Mouse (Mus musculus): ENCODE results near the gene Dnajc10. TPM values are rescaled to one million over a fixed set of nuclear protein-coding genes. Genes with fewer than 3 reads are reported as not detected.
A peak's percentile ranks its signal among the peaks of the same experiment; 100 is the strongest.

The Dnajc10 gene
- 98.1 and 111 TPM in 2 replicates for polyA plus RNA-seq (2014; fragmentation: Nextera tagmentation; extraction: Ambion mirVana)

DNA sequence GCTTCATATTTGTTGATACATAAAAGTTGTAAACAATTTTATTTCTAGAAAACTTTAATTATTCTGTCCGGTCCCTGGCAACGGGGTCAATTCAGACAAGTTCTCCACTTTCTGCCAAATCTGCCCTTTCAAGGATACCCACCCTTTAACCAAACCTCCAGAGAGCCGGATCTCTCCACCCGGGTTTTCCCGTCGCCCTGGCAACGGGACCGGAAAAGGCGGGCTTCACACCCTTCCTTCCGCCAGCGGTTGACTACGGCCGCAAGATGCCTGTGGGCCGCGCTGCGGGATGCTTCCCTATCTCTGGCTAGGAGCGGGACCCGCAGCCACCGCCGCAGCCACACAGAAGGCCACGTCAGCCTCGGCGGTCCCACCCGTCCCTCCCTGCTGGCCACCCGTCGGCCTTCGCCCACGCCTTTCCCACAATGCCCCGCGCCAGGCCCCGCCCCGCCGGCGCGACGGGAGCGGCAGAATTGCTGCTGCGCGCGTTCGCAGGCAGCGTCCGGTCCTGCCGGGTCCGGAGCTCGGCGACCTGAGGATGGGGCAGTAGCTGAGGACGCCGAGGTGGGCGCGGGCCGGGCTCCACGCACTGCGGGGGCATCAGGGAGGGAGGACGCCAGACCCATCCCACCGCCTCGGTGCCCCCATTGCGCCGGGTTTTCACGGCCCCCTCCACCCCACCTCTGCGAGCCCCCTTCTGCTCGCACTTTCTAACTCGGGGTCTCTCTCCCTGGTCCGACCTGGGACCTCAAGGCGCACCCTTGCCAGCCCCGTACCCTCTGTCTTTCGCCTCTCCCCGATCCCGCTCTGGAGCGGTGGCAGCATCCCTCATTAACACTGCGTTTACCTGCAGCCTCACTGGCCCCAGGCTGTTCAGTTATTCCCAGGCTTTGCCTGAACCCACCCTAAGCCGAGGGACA is at the start of gene Dnajc10:
Gene Dnajc10 (plus strand): TSS at position 225 of the 920 bp plus-strand sequence.
- Histone ChIP-seq H3K27ac (ENCODE audit: low read depth, low read length) (peak within 1 kb of the TSS; percentile 97), H3K4me3 (ENCODE audit: low read depth, low read length) (peak within 1 kb of the TSS; percentile 86), H3K9ac (ENCODE audit: low read length) (peak within 1 kb of the TSS; percentile 96), H3K9me3 (ENCODE audit: control insufficient read depth, low read length) (no peaks in the 10 kb centered on the region), H3K4me2 (peak within 1 kb of the TSS; percentile 56), H3K27me3 (ENCODE audit: control insufficient read depth, insufficient read depth, low read length) (no peaks in the 10 kb centered on the region), H3K36me3 (ENCODE audit: control insufficient read depth, insufficient read depth, low read length) (no peaks in the 10 kb centered on the region), H3K4me1 (ENCODE audit: control insufficient read depth, insufficient read depth, low read length) (peaks cover 7% of the 10 kb centered on the region)
- peak; percentile 99 for DNase-seq (ENCODE audit: low spot score, missing footprints)
- under 1% methylated on average over 72 of the region's 72 CpGs for WGBS
- peak; percentile 98 for ATAC-seq (ENCODE audit: low FRiP score)

GRCm38 (mm10) chr2:80266894-80267293 is 48.4 kb upstream of the Dnajc10 start:
- H3K9ac ChIP-seq (ENCODE audit: low read length) = no peak overlapping the region
- H3K4me2 ChIP-seq = peak overlapping the region; percentile 25; the same call in 1 of the 2 replicates
- no peak overlapping the region for H3K27ac ChIP-seq (ENCODE audit: low read depth, low read length)
- no peak overlapping the region for H3K4me3 ChIP-seq (ENCODE audit: low read depth, low read length)
- ATAC-seq (ENCODE audit: low FRiP score) = peak; percentile 63; the same call in 1 of the 2 replicates
- peak; percentile 96 for DNase-seq (ENCODE audit: low spot score, missing footprints)
- no peaks in the 10 kb centered on the region for H3K27me3 ChIP-seq (ENCODE audit: control insufficient read depth, insufficient read depth, low read length)
- H3K4me1 ChIP-seq (ENCODE audit: control insufficient read depth, insufficient read depth, low read length) = no peaks in the 10 kb centered on the region
- H3K9me3 ChIP-seq (ENCODE audit: control insufficient read depth, low read length) = no peaks in the 10 kb centered on the region
- 22% methylated on average over 11 of the region's 11 CpGs for WGBS
- H3K36me3 ChIP-seq (ENCODE audit: control insufficient read depth, insufficient read depth, low read length) = no peaks in the 10 kb centered on the region

GRCm38 (mm10) chr2:80268053-80268452 is 47.2 kb upstream of the Dnajc10 start:
- Histone ChIP-seq H3K27ac (ENCODE audit: low read depth, low read length) (no peak overlapping the region), H3K4me1 (ENCODE audit: control insufficient read depth, insufficient read depth, low read length) (no peaks in the 10 kb centered on the region), H3K4me2 (no peak overlapping the region), H3K9ac (ENCODE audit: low read length) (no peak overlapping the region), H3K36me3 (ENCODE audit: control insufficient read depth, insufficient read depth, low read length) (no peaks in the 10 kb centered on the region), H3K4me3 (ENCODE audit: low read depth, low read length) (no peak overlapping the region), H3K9me3 (ENCODE audit: control insufficient read depth, low read length) (no peaks in the 10 kb centered on the region), H3K27me3 (ENCODE audit: control insufficient read depth, insufficient read depth, low read length) (no peaks in the 10 kb centered on the region)
- peak; percentile 87 for DNase-seq (ENCODE audit: low spot score, missing footprints)
- 53% methylated on average over 4 of the region's 4 CpGs for WGBS
- ATAC-seq (ENCODE audit: low FRiP score) = peak; percentile 55; the same call in 1 of the 2 replicates

- 64% methylated on average over 1 of the region's 1 CpGs for WGBS
- H3K27ac ChIP-seq (ENCODE audit: low read depth, low read length) = no peak overlapping the region
- H3K9me3 ChIP-seq (ENCODE audit: control insufficient read depth, low read length) = no peaks in the 10 kb centered on the region
- H3K36me3 ChIP-seq (ENCODE audit: control insufficient read depth, insufficient read depth, low read length) = no peaks in the 10 kb centered on the region
- H3K4me3 ChIP-seq (ENCODE audit: low read depth, low read length) = no peak overlapping the region
- no peaks in the 10 kb centered on the region for H3K4me1 ChIP-seq (ENCODE audit: control insufficient read depth, insufficient read depth, low read length)
- H3K4me2 ChIP-seq = no peak overlapping the region
- no peaks in the 10 kb centered on the region for H3K27me3 ChIP-seq (ENCODE audit: control insufficient read depth, insufficient read depth, low read length)
- no peak overlapping the region for H3K9ac ChIP-seq (ENCODE audit: low read length)
- ATAC-seq (ENCODE audit: low FRiP score) = no peak
- DNase-seq (ENCODE audit: low spot score, missing footprints) = no peak
These were observed 43.8 kb upstream of the Dnajc10 start for GRCm38 (mm10) chr2:80271431-80271830.

DNA sequence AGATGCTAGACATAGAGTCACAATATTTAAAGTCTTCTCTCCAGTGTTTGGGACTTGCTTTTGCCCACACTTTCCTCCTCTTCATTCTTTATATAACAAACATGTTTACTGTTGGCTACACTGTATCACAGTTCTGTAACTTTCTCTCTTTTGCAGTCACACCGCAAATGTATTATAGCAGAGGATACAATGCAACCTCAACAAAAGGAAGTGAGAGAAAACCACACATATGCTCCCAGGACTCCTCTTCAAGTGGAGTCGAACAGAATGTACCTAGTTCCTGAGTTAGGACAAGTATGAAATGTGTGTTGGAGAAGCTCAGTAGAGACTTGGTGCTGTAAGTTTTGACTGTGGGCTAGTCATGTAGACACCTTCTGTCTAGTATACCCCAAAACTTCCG is 42.2 kb upstream of the Dnajc10 start:
- no peak overlapping the region for H3K4me3 ChIP-seq (ENCODE audit: low read depth, low read length)
- no peak overlapping the region for H3K4me2 ChIP-seq
- H3K27ac ChIP-seq (ENCODE audit: low read depth, low read length) = no peak overlapping the region
- 89% methylated on average over 3 of the region's 3 CpGs for WGBS
- H3K36me3 ChIP-seq (ENCODE audit: control insufficient read depth, insufficient read depth, low read length) = no peaks in the 10 kb centered on the region
- DNase-seq (ENCODE audit: low spot score, missing footprints) = no peak
- H3K9me3 ChIP-seq (ENCODE audit: control insufficient read depth, low read length) = no peaks in the 10 kb centered on the region
- ATAC-seq (ENCODE audit: low FRiP score) = no peak
- no peaks in the 10 kb centered on the region for H3K27me3 ChIP-seq (ENCODE audit: control insufficient read depth, insufficient read depth, low read length)
- no peaks in the 10 kb centered on the region for H3K4me1 ChIP-seq (ENCODE audit: control insufficient read depth, insufficient read depth, low read length)
- H3K9ac ChIP-seq (ENCODE audit: low read length) = no peak overlapping the region

DNA sequence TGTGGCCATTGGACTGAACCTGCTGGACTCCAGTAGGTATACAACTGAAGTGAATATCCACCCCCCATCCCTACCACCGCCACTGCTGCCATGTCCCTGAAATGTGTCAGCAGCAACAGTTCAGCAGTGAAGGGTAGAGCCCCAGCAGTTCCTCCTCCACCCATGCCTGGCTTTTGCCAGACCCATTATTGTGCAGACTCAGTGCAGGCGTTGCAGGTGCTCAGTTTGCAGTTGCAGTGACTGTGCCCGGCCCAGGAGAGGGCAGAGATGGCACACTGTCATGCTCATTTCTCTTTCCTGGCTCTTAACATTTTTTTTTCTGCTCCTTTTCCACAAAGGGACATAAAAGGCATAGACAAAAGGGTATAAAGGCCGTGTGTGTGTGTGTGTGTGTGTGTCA is 41.5 kb upstream of the Dnajc10 start:
- H3K9ac ChIP-seq (ENCODE audit: low read length) = no peak overlapping the region
- H3K4me1 ChIP-seq (ENCODE audit: control insufficient read depth, insufficient read depth, low read length) = no peaks in the 10 kb centered on the region
- H3K4me2 ChIP-seq = no peak overlapping the region
- H3K36me3 ChIP-seq (ENCODE audit: control insufficient read depth, insufficient read depth, low read length) = no peaks in the 10 kb centered on the region
- no peak overlapping the region for H3K4me3 ChIP-seq (ENCODE audit: low read depth, low read length)
- ATAC-seq (ENCODE audit: low FRiP score) (no peak), DNase-seq (ENCODE audit: low spot score, missing footprints) (no peak)
- no peaks in the 10 kb centered on the region for H3K27me3 ChIP-seq (ENCODE audit: control insufficient read depth, insufficient read depth, low read length)
- no peak overlapping the region for H3K27ac ChIP-seq (ENCODE audit: low read depth, low read length)
- no peaks in the 10 kb centered on the region for H3K9me3 ChIP-seq (ENCODE audit: control insufficient read depth, low read length)
- 81% methylated on average over 4 of the region's 4 CpGs for WGBS

DNA sequence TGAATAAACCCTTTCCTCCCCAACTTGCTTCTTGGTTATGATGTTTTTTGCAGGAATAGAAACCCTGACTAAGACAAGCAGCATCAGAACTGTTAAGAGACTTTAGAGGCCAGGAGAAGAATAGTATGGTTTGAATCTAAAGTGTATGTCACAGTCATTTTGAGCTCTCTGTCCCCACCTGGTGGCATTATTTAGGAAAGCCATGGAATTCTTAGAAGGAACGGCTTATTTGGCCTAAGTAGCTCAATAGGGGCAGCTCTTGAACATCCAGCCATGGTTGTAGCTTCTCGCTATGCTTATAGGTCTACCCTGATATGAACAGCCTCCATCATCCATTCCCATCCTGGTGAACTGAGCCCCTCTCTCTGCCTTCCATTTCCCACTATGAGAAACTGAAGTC is 40.1 kb upstream of the Dnajc10 start:
- peak; percentile 57; the same call in 1 of the 2 replicates for ATAC-seq (ENCODE audit: low FRiP score)
- Histone ChIP-seq H3K27me3 (ENCODE audit: control insufficient read depth, insufficient read depth, low read length) (no peaks in the 10 kb centered on the region), H3K9ac (ENCODE audit: low read length) (no peak overlapping the region), H3K4me1 (ENCODE audit: control insufficient read depth, insufficient read depth, low read length) (no peaks in the 10 kb centered on the region), H3K36me3 (ENCODE audit: control insufficient read depth, insufficient read depth, low read length) (no peaks in the 10 kb centered on the region), H3K4me2 (no peak overlapping the region), H3K27ac (ENCODE audit: low read depth, low read length) (no peak overlapping the region), H3K4me3 (ENCODE audit: low read depth, low read length) (no peak overlapping the region), H3K9me3 (ENCODE audit: control insufficient read depth, low read length) (no peaks in the 10 kb centered on the region)
- 50% methylated on average over 2 of the region's 2 CpGs for WGBS
- DNase-seq (ENCODE audit: low spot score, missing footprints) = peak; percentile 94

GRCm38 (mm10) chr2:80282214-80282613 is 33.1 kb upstream of the Dnajc10 start:
- Histone ChIP-seq H3K9me3 (ENCODE audit: control insufficient read depth, low read length) (no peaks in the 10 kb centered on the region), H3K4me3 (ENCODE audit: low read depth, low read length) (no peak overlapping the region), H3K4me2 (no peak overlapping the region), H3K27ac (ENCODE audit: low read depth, low read length) (no peak overlapping the region), H3K4me1 (ENCODE audit: control insufficient read depth, insufficient read depth, low read length) (no peaks in the 10 kb centered on the region), H3K36me3 (ENCODE audit: control insufficient read depth, insufficient read depth, low read length) (no peaks in the 10 kb centered on the region), H3K27me3 (ENCODE audit: control insufficient read depth, insufficient read depth, low read length) (no peaks in the 10 kb centered on the region), H3K9ac (ENCODE audit: low read length) (no peak overlapping the region)
- no peak for ATAC-seq (ENCODE audit: low FRiP score)
- DNase-seq (ENCODE audit: low spot score, missing footprints) = no peak
- 88% methylated on average over 2 of the region's 2 CpGs for WGBS

DNA sequence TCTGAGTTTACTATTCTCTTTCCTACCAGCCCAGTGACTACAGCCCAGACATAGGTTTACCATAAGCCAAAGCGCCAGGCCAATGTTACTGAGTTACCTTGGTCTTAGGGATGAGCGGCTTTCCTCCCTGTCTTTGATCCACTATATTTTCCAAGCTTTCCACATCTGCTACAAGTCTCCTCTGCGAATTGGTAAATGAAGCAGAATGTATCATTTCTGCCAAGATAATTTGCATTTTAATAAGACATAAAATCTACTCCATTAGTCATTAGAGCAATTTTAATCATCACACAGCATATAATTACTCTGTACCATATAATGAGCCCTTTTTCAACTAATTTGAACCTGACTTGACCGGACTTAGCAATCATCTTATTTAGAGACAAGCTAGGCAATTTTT is 28.9 kb upstream of the Dnajc10 start:
- Histone ChIP-seq H3K36me3 (ENCODE audit: control insufficient read depth, insufficient read depth, low read length) (no peaks in the 10 kb centered on the region), H3K4me3 (ENCODE audit: low read depth, low read length) (no peak overlapping the region), H3K27me3 (ENCODE audit: control insufficient read depth, insufficient read depth, low read length) (no peaks in the 10 kb centered on the region), H3K4me1 (ENCODE audit: control insufficient read depth, insufficient read depth, low read length) (no peaks in the 10 kb centered on the region), H3K4me2 (no peak overlapping the region), H3K27ac (ENCODE audit: low read depth, low read length) (no peak overlapping the region), H3K9ac (ENCODE audit: low read length) (no peak overlapping the region), H3K9me3 (ENCODE audit: control insufficient read depth, low read length) (no peaks in the 10 kb centered on the region)
- no peak for ATAC-seq (ENCODE audit: low FRiP score)
- no peak for DNase-seq (ENCODE audit: low spot score, missing footprints)
- WGBS = 90% methylated on average over 4 of the region's 4 CpGs

Measured in midbrain, embryonic 11.5 days (tissue).